Mouse (Mus musculus): ENCODE data around the gene Wipi1.

- no peak for TF ChIP-seq POLR2A (IDR thresholded peaks at IDR 0.05; ENCODE audit: low read depth, low read length)
- TF ChIP-seq CTCF (conservative IDR thresholded peaks at IDR 0.05 in 1 of 2, IDR thresholded peaks at IDR 0.05 in 1 of 2; ENCODE audit: low read depth in 2 of 2, low read length in 2 of 2) = no peak
- no peak for TF ChIP-seq USF2 (conservative IDR thresholded peaks at IDR 0.05; ENCODE audit: low read depth, low read length)
- no peak for TF ChIP-seq ZMIZ1 (IDR thresholded peaks at IDR 0.05; ENCODE audit: low read depth, low read length)
- no peak for TF ChIP-seq ZNF384 (IDR thresholded peaks at IDR 0.05; ENCODE audit: low read depth, low read length)
- no peak for TF ChIP-seq TBP (conservative IDR thresholded peaks at IDR 0.05; ENCODE audit: low read depth, low read length)
- TF ChIP-seq RCOR1 (conservative IDR thresholded peaks at IDR 0.05; ENCODE audit: low read depth, low read length) = no peak
- TF ChIP-seq RAD21 (IDR thresholded peaks at IDR 0.05; ENCODE audit: low read depth, low read length) = no peak
- TF ChIP-seq ETS1 (conservative IDR thresholded peaks at IDR 0.05; ENCODE audit: low read depth, low read length) = no peak
These were observed 1.2 kb upstream of the Wipi1 start for GRCm38 (mm10) chr11:109612871-109613529.
